Mouse (Mus musculus): ENCODE data around the gene Ddr1.

- TF ChIP-seq CTCF (conservative IDR thresholded peaks at IDR 0.05; ENCODE audit: insufficient read depth, insufficient read length, low read depth, low read length), result no peak
- no peak for TF ChIP-seq POLR2A (IDR thresholded peaks at IDR 0.05; ENCODE audit: low read depth, low read length)
These were observed 30.9 kb downstream of the Ddr1 start, which contains the start of gene Gtf2h4 for GRCm38 (mm10) chr17:35673416-35674035.
